Comparison of ENCODE assay signal across 18 mouse cellular contexts in genomic region chr19:47459214-47459613, GRCm38 (mm10). TPM values are rescaled to one million over a fixed set of nuclear protein-coding genes. Genes with fewer than 3 reads are reported as not detected.
A peak's percentile ranks its signal among the peaks of the same experiment; 100 is the strongest.
DNase-seq lines count a peak whose midpoint lies in the region; ATAC-seq and TF ChIP-seq lines count a peak whose summit lies in the region.
"Had no signal": no experiment of that assay in that cellular context is flagged by ENCODE, and none has a peak within 500 bp of the region (broad histone marks: within the 10 kb centered on the region; RNA-seq: fewer than 3 reads in every experiment).

No protein-coding gene starts in this region.

- no peak overlapping the region for H3K4me3 ChIP-seq in heart, embryonic 14.5 days (ENCODE audit: control insufficient read depth in 1 of 2, insufficient read depth in 1 of 2, low read depth in 1 of 2, low read length in 2 of 2)
- no peak overlapping the region for H3K4me3 ChIP-seq in heart, embryonic 11.5 days (ENCODE audit: low read depth, low read length)
- no peak overlapping the region for H3K4me3 ChIP-seq in limb, embryonic 15.5 days
- H3K4me3 ChIP-seq in limb, embryonic 10.5 days, result no peak overlapping the region
- no peak overlapping the region for H3K4me3 ChIP-seq in embryonic fibroblast, embryonic 13.5 days (ENCODE audit: insufficient read depth, low read length)
- H3K4me3 ChIP-seq in small intestine, adult 2 months (ENCODE audit: low read depth, low read length), result no peak overlapping the region
- H3K4me3 ChIP-seq: embryonic facial prominence, embryonic 13.5 days; forebrain, embryonic 15.5 days; layer of hippocampus, adult 2 months had no signal

- 88% methylated on average over 5 of the region's 5 CpGs for WGBS in heart, embryonic 14.5 days
- 83% methylated on average over 5 of the region's 5 CpGs for WGBS in heart, embryonic 11.5 days (ENCODE audit: insufficient replicate concordance)
- WGBS in limb, embryonic 15.5 days, result 91% methylated on average over 5 of the region's 5 CpGs
- WGBS in limb, embryonic 10.5 days, result 85% methylated on average over 5 of the region's 5 CpGs
- 89% methylated on average over 5 of the region's 5 CpGs for WGBS in small intestine, adult 2 months

- H3K9me3 ChIP-seq in heart, embryonic 14.5 days (ENCODE audit: control insufficient read depth, low read length), result no peaks in the 10 kb centered on the region; the same call in 1 of the 2 replicates
- peaks cover 3% of the 10 kb centered on the region; the same call in 1 of the 2 replicates for H3K9me3 ChIP-seq in heart, embryonic 11.5 days (replicated peaks; ENCODE audit: control insufficient read depth, low read length)
- no peaks in the 10 kb centered on the region for H3K9me3 ChIP-seq in limb, embryonic 15.5 days
- H3K9me3 ChIP-seq in limb, embryonic 10.5 days (replicated peaks), result no peaks in the 10 kb centered on the region
- H3K9me3 ChIP-seq: embryonic facial prominence, embryonic 13.5 days; forebrain, embryonic 15.5 days had no signal

- H3K27ac ChIP-seq in heart, embryonic 14.5 days (replicated peaks in 1 of 2; ENCODE audit: control insufficient read depth in 1 of 2, insufficient read depth in 1 of 2, low read depth in 2 of 2, low read length in 2 of 2), result no peak overlapping the region
- no peak overlapping the region for H3K27ac ChIP-seq in heart, embryonic 11.5 days (ENCODE audit: low read depth, low read length)
- H3K27ac ChIP-seq in limb, embryonic 15.5 days, result peak overlapping the region; percentile 54
- no peak overlapping the region for H3K27ac ChIP-seq in limb, embryonic 10.5 days
- peak overlapping the region; percentile 91 for H3K27ac ChIP-seq in embryonic fibroblast, embryonic 13.5 days (ENCODE audit: insufficient read depth, low read length)
- peak overlapping the region; percentile 10 for H3K27ac ChIP-seq in small intestine, adult 2 months (ENCODE audit: insufficient read depth, low read depth, low read length)
- H3K27ac ChIP-seq: embryonic facial prominence, embryonic 13.5 days; forebrain, embryonic 15.5 days; hindbrain, embryonic 14.5 days; layer of hippocampus, adult 2 months had no signal

- TF ChIP-seq POLR2A in embryonic fibroblast, embryonic 13.5 days (IDR thresholded peaks at IDR 0.05; ENCODE audit: low read depth, low read length), result no peak
- TF ChIP-seq POLR2A in small intestine, adult 2 months (IDR thresholded peaks at IDR 0.05; ENCODE audit: low read depth, low read length), result no peak

- DNase-seq in limb, embryonic 10.5 days (ENCODE audit: low spot score), result no peak
- no peak for DNase-seq in adrenal gland, adult 18-20 months (ENCODE audit: low spot score in 2 of 2)
- DNase-seq: adrenal gland, adult 8-10 months; cerebellum, adult 9-11 months; kidney, adult 11 months; kidney, postnatal 10 days; lung, adult 18-20 months; right cerebral cortex, postnatal 4 days had no signal

- no peak for TF ChIP-seq CTCF in embryonic fibroblast, embryonic 13.5 days (IDR thresholded peaks at IDR 0.05; ENCODE audit: borderline replicate concordance, insufficient read depth, low read length)
- no peak for TF ChIP-seq CTCF in small intestine, adult 2 months (IDR thresholded peaks at IDR 0.05; ENCODE audit: extremely low read depth, insufficient read length, insufficient replicate concordance, low read depth, low read length)

- ATAC-seq in heart, embryonic 14.5 days (ENCODE audit: insufficient number of reproducible peaks, insufficient read depth, low FRiP score, low read depth), result no peak
- ATAC-seq in heart, embryonic 11.5 days (replicated peaks; ENCODE audit: insufficient number of reproducible peaks, low FRiP score, low TSS enrichment), result no peak
- ATAC-seq in limb, embryonic 15.5 days (ENCODE audit: insufficient number of reproducible peaks, low FRiP score, low TSS enrichment, low read depth), result no peak
- ATAC-seq: forebrain, embryonic 15.5 days had no signal

- H3K4me2 ChIP-seq in heart, embryonic 14.5 days (ENCODE audit: low read length), result 0 out of 2 replicates have a peak overlapping the region, but pooled peaks have one; percentile 16
- no peak overlapping the region for H3K4me2 ChIP-seq in heart, embryonic 11.5 days
- H3K4me2 ChIP-seq in limb, embryonic 15.5 days, result no peak overlapping the region
- H3K4me2 ChIP-seq: embryonic facial prominence, embryonic 13.5 days; forebrain, embryonic 15.5 days; midbrain, embryonic 11.5 days had no signal

- peaks cover 15% of the 10 kb centered on the region for H3K36me3 ChIP-seq in heart, embryonic 14.5 days (ENCODE audit: control insufficient read depth, insufficient read depth, low read length)
- 0 out of 2 replicates have a peak, but pooled peaks cover 2% of the 10 kb centered on the region for H3K36me3 ChIP-seq in heart, embryonic 11.5 days (ENCODE audit: control insufficient read depth, insufficient read depth, low read length)
- no peaks in the 10 kb centered on the region for H3K36me3 ChIP-seq in limb, embryonic 15.5 days
- H3K36me3 ChIP-seq in limb, embryonic 10.5 days, result peaks cover 6% of the 10 kb centered on the region
- H3K36me3 ChIP-seq in small intestine, adult 2 months (ENCODE audit: control insufficient read depth, insufficient read depth, low read length), result no peaks in the 10 kb centered on the region
- H3K36me3 ChIP-seq: forebrain, embryonic 15.5 days had no signal

- no peak overlapping the region for H3K9ac ChIP-seq in heart, embryonic 14.5 days (ENCODE audit: low read length)
- H3K9ac ChIP-seq in heart, embryonic 11.5 days (ENCODE audit: low read depth, low read length), result no peak overlapping the region
- no peak overlapping the region for H3K9ac ChIP-seq in limb, embryonic 15.5 days
- H3K9ac ChIP-seq: forebrain, embryonic 15.5 days; hindbrain, embryonic 14.5 days had no signal

- H3K27me3 ChIP-seq in heart, embryonic 14.5 days (ENCODE audit: control insufficient read depth, insufficient read depth, low read length), result no peaks in the 10 kb centered on the region
- H3K27me3 ChIP-seq in heart, embryonic 11.5 days (ENCODE audit: control insufficient read depth, insufficient read depth, low read length), result no peaks in the 10 kb centered on the region
- H3K27me3 ChIP-seq in limb, embryonic 15.5 days, result no peaks in the 10 kb centered on the region
- no peaks in the 10 kb centered on the region for H3K27me3 ChIP-seq in limb, embryonic 10.5 days (ENCODE audit: low read depth, poor library complexity, severe bottlenecking)
- peaks cover 9% of the 10 kb centered on the region; the same call in 1 of the 2 replicates for H3K27me3 ChIP-seq in small intestine, adult 2 months (ENCODE audit: control insufficient read depth, insufficient read depth, low read length)
- H3K27me3 ChIP-seq: embryonic facial prominence, embryonic 13.5 days; forebrain, embryonic 15.5 days had no signal

- peaks cover 51 to 84% of the 10 kb centered on the region in 2 experiments for H3K4me1 ChIP-seq in heart, embryonic 14.5 days (ENCODE audit: control insufficient read depth in 2 of 2, insufficient read depth in 2 of 2, low read length in 2 of 2)
- H3K4me1 ChIP-seq in heart, embryonic 11.5 days (ENCODE audit: control insufficient read depth, insufficient read depth, low read length), result peaks cover 73% of the 10 kb centered on the region
- H3K4me1 ChIP-seq in limb, embryonic 15.5 days, result peaks cover 72% of the 10 kb centered on the region
- H3K4me1 ChIP-seq in limb, embryonic 10.5 days, result peaks cover 79% of the 10 kb centered on the region
- H3K4me1 ChIP-seq in embryonic fibroblast, embryonic 13.5 days (ENCODE audit: control insufficient read depth, insufficient read depth, low read length), result peaks cover 12% of the 10 kb centered on the region
- peaks cover 24% of the 10 kb centered on the region for H3K4me1 ChIP-seq in small intestine, adult 2 months (ENCODE audit: control insufficient read depth, insufficient read depth, insufficient read length, low read length)

RNA-seq across cellular contexts. Expression of gene Sh3pxd2a, which starts 5.0 kb away (rescaled TPM):
- polyA plus RNA-seq in heart, embryonic 14.5 days (2014; fragmentation: Nextera tagmentation; extraction: Ambion mirVana), result 8.5 and 9.7 TPM in 2 replicates
- polyA plus RNA-seq in heart, embryonic 11.5 days (2014; fragmentation: Nextera tagmentation; extraction: Ambion mirVana), result 6.9 and 10.1 TPM in 2 replicates
- polyA plus RNA-seq in limb, embryonic 15.5 days (2015; fragmentation: Nextera tagmentation; extraction: Ambion mirVana), result 12.2 and 12.4 TPM in 2 replicates
- 3.1 and 3.8 TPM in 2 replicates for polyA plus RNA-seq in limb, embryonic 10.5 days (2016; fragmentation: Nextera tagmentation; extraction: Ambion mirVana)
- polyA plus RNA-seq in embryonic fibroblast, embryonic 13.5 days (2011; ENCODE audit: insufficient read length, low read depth, missing spikeins), result 150 and 157 TPM in 2 replicates
- 6.2 and 6.3 TPM in 2 replicates for polyA plus RNA-seq in small intestine, adult 2 months (2012; rRNA removed)
- total RNA-seq in adrenal gland, adult 18-20 months (2021), result 100 to 1,000 TPM in 1 of 2 experiments, 10 to 100 TPM in 1; 55.1 to 103 TPM

Comparison
In these comparisons a context has a peak if more than half of its experiments do, and no peak if none do; other contexts are left out.
1. H3K27ac ChIP-seq: peak in limb, embryonic 15.5 days (single experiment), embryonic fibroblast, embryonic 13.5 days (single experiment) and small intestine, adult 2 months (single experiment); none in heart, embryonic 14.5 days (0 of 2), heart, embryonic 11.5 days (single experiment) and limb, embryonic 10.5 days (single experiment).
2. RNA of gene Sh3pxd2a, which starts 5.0 kb away (polyA plus RNA-seq): 150 to 157 TPM in embryonic fibroblast, embryonic 13.5 days; 12.2 to 12.4 TPM in limb, embryonic 15.5 days, 6.9 to 10.1 TPM in heart, embryonic 11.5 days, 8.5 to 9.7 TPM in heart, embryonic 14.5 days, 6.2 to 6.3 TPM in small intestine, adult 2 months and 3.1 to 3.8 TPM in limb, embryonic 10.5 days; every median in the first group is over 10 times any median in the second.